8 mouse cellular contexts compared by ENCODE assay signal in genomic region chr3:86761095-86762035, GRCm38 (mm10).
DNase-seq lines count a peak whose midpoint lies in the region; ATAC-seq lines count a peak whose summit lies in the region.

No protein-coding gene starts in this region.

- no peak overlapping the region for H3K4me3 ChIP-seq in forebrain, embryonic 15.5 days
- H3K4me3 ChIP-seq in intestine, embryonic 15.5 days (replicated peaks) = no peak overlapping the region

- WGBS in forebrain, embryonic 15.5 days = 65% methylated on average over 9 of the region's 9 CpGs
- WGBS in intestine, embryonic 15.5 days = 34% methylated on average over 9 of the region's 9 CpGs

- no peaks in the 10 kb centered on the region for H3K4me1 ChIP-seq in forebrain, embryonic 15.5 days
- no peaks in the 10 kb centered on the region for H3K4me1 ChIP-seq in intestine, embryonic 15.5 days (replicated peaks)

- no peaks in the 10 kb centered on the region for H3K36me3 ChIP-seq in forebrain, embryonic 15.5 days
- no peaks in the 10 kb centered on the region for H3K36me3 ChIP-seq in intestine, embryonic 15.5 days

- H3K27me3 ChIP-seq in forebrain, embryonic 15.5 days = no peaks in the 10 kb centered on the region
- no peaks in the 10 kb centered on the region for H3K27me3 ChIP-seq in intestine, embryonic 15.5 days (replicated peaks)

- H3K4me2 ChIP-seq in forebrain, embryonic 15.5 days (replicated peaks) = no peak overlapping the region
- H3K4me2 ChIP-seq in intestine, embryonic 15.5 days (replicated peaks) = peak overlapping the region; percentile 24; the same call in 1 of the 2 replicates

- intact Hi-C loops in left cerebral cortex, postnatal 4 days (cut with DNase I) = loop anchor here (10.0 kb wide), 1 partner anchor 437 kb away; no protein-coding TSS in a partner anchor

- H3K9me3 ChIP-seq in forebrain, embryonic 15.5 days = no peaks in the 10 kb centered on the region
- no peaks in the 10 kb centered on the region for H3K9me3 ChIP-seq in intestine, embryonic 15.5 days

- H3K9ac ChIP-seq in forebrain, embryonic 15.5 days (replicated peaks) = no peak overlapping the region
- no peak overlapping the region for H3K9ac ChIP-seq in intestine, embryonic 15.5 days

- peak; percentile 25 for DNase-seq in urinary bladder, postnatal 25 days (ENCODE audit: low spot score)
- DNase-seq in urinary bladder, adult 2 months (ENCODE audit: low spot score) = no peak
- peak; percentile 58 to 73 for DNase-seq in cerebellum, adult 18-20 months
- DNase-seq in left cerebral cortex, postnatal 4 days = peak; percentile 83
- peak; percentile 74 for DNase-seq in naive thymus-derived CD4-positive, alpha-beta T cell, adult 2 months (ENCODE audit: low read depth)
- peak; percentile 68 for DNase-seq in thymus, postnatal 25 days

- ATAC-seq in forebrain, embryonic 15.5 days (replicated peaks) = peak; percentile 95
- peak; percentile 84 for ATAC-seq in intestine, embryonic 15.5 days

- H3K27ac ChIP-seq in forebrain, embryonic 15.5 days (replicated peaks) = no peak overlapping the region
- peak overlapping the region; percentile 66 for H3K27ac ChIP-seq in intestine, embryonic 15.5 days
